Mouse (Mus musculus) testis, adult 2 months (tissue): Measurements from ENCODE around the gene Fry.

Experiments
- CTCF ChIP-seq: fragments of 200-500 bp; IDR thresholded peaks from 2 replicates; pipeline ENCODE4 v1.5.1; 2012; ENCODE audit warnings: low read depth, mild to moderate bottlenecking, inconsistent platforms, low read length, moderate library complexity; ENCODE audit not compliant: control insufficient read depth, insufficient read depth, insufficient replicate concordance
- POLR2A ChIP-seq: fragments of 200-500 bp; IDR thresholded peaks from 2 replicates; pipeline ENCODE4 v1.6.1; 2012; ENCODE audit warnings: low read depth, mild to moderate bottlenecking, inconsistent platforms, low read length, moderate library complexity; ENCODE audit not compliant: control insufficient read depth

DNA sequence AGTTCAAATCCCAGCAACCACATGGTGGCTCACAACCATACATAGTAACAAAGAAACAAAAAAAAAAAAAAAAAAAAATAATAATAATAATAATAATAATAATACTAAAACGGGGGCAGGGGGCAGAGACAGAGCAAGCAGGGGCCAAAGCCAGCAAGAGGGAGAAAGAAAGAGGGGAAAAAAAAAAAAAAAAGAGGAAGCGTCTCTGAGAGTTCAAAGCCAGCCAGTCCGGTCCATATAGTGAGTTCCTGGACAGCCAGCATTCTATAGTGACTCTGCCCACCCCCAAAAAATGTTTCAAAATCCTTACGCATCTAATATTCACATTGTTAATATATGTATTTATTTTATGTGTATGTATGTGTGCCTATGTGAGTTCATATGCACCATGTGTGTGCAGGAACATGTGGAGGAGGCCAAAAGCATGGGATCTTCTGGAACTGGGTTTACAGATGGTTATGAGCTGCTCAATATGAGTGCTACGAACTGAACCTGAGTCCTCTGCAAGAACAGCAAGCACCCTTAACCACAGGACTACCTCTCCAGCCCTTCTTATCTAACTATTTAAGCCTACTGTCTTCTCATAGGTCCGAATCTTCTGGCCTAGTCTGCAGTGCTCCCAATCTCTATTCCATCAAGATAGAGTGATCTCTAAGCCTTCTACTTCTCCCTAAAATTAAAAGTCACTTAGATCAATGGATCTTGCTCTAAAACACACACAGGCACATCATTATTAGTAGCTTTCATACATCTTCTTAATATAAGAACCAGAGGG, 392.2 kb downstream of the Fry start:
- no peak for TF ChIP-seq CTCF
- TF ChIP-seq POLR2A, result no peak
